Mouse (Mus musculus) T-helper 17 cell (primary cell): Measurements from ENCODE around the gene Sipa1l3.

Experiments used
- in situ Hi-C, 2 experiments: fragments of 300-600 bp; cut with MboI, MseI; formaldehyde crosslinking; loops; 1 replicate in 1 of 2; 2 replicates in 1 of 2; pipeline ENCODE4 v1.15.1; 2025; ENCODE audit warnings: high pct_unique_total_duplicates in 2 of 2

Gene Sipa1l3

GRCm38 (mm10) chr7:29387524-29388068, 130.8 kb downstream of the Sipa1l3 start:
- in situ Hi-C loops, result no loop called here

- in situ Hi-C loops, result no loop called here
Observed at GRCm38 (mm10) chr7:29386349-29386748, 132.1 kb downstream of the Sipa1l3 start.

- in situ Hi-C loops, result no loop called here
Observed at GRCm38 (mm10) chr7:29385791-29386190, 132.7 kb downstream of the Sipa1l3 start.

- in situ Hi-C loops, result loop anchor here (5.0 kb wide), 1 partner anchor 139 kb away; no protein-coding TSS in a partner anchor
Observed at GRCm38 (mm10) chr7:29383255-29383654, 135.2 kb downstream of the Sipa1l3 start.

GRCm38 (mm10) chr7:29381466-29382040, 136.9 kb downstream of the Sipa1l3 start:
- in situ Hi-C loops, result loop anchor here (5.0 kb wide), 1 partner anchor 141 kb away; no protein-coding TSS in a partner anchor

GRCm38 (mm10) chr7:29374054-29374453, 144.4 kb downstream of the Sipa1l3 start:
- in situ Hi-C loops, result no loop called here

- in situ Hi-C loops, result no loop called here
Observed at GRCm38 (mm10) chr7:29372123-29372522, 146.3 kb downstream of the Sipa1l3 start.

GRCm38 (mm10) chr7:29370031-29370430, 148.4 kb downstream of the Sipa1l3 start:
- in situ Hi-C loops, result no loop called here

GRCm38 (mm10) chr7:29368004-29368320, 150.5 kb downstream of the Sipa1l3 start:
- in situ Hi-C loops, result loop anchor here in 1 of 2 experiments (10.0 kb wide), 1 partner anchor 273 kb away; no protein-coding TSS in a partner anchor

GRCm38 (mm10) chr7:29367166-29368003, 151.1 kb downstream of the Sipa1l3 start:
- in situ Hi-C loops, result loop anchor here in 1 of 2 experiments (10.0 kb wide), 1 partner anchor 273 kb away; no protein-coding TSS in a partner anchor

GRCm38 (mm10) chr7:29364052-29364451, 154.4 kb downstream of the Sipa1l3 start:
- in situ Hi-C loops, result loop anchor here in 1 of 2 experiments (10.0 kb wide), 1 partner anchor 269 kb away; no protein-coding TSS in a partner anchor

GRCm38 (mm10) chr7:29361497-29361896, 156.9 kb downstream of the Sipa1l3 start:
- in situ Hi-C loops, result loop anchor here in 1 of 2 experiments (10.0 kb wide), 1 partner anchor 267 kb away; no protein-coding TSS in a partner anchor

- in situ Hi-C loops, result no loop called here
Observed at GRCm38 (mm10) chr7:29355406-29355805, 163.0 kb downstream of the Sipa1l3 start.

GRCm38 (mm10) chr7:29354161-29354560, 164.3 kb downstream of the Sipa1l3 start:
- in situ Hi-C loops, result no loop called here

- in situ Hi-C loops, result no loop called here
Observed at GRCm38 (mm10) chr7:29352246-29352645, 166.2 kb downstream of the Sipa1l3 start.

- in situ Hi-C loops, result no loop called here
Observed at GRCm38 (mm10) chr7:29350489-29350888, 168.0 kb downstream of the Sipa1l3 start.

- in situ Hi-C loops, result no loop called here
Observed at GRCm38 (mm10) chr7:29346212-29346611, 172.2 kb downstream of the Sipa1l3 start.

- in situ Hi-C loops, result no loop called here
Observed at GRCm38 (mm10) chr7:29345534-29345933, 172.9 kb downstream of the Sipa1l3 start.

- in situ Hi-C loops, result no loop called here
Observed at GRCm38 (mm10) chr7:29343746-29344145, 174.7 kb downstream of the Sipa1l3 start.

- in situ Hi-C loops, result no loop called here
Observed at GRCm38 (mm10) chr7:29342489-29343092, 175.8 kb downstream of the Sipa1l3 start.

GRCm38 (mm10) chr7:29341722-29342121, 176.7 kb downstream of the Sipa1l3 start:
- in situ Hi-C loops, result no loop called here

GRCm38 (mm10) chr7:29340838-29341237, 177.6 kb downstream of the Sipa1l3 start:
- in situ Hi-C loops, result no loop called here
